Mouse (Mus musculus): ENCODE data around the gene Plekha8.
A peak's percentile ranks its signal among the peaks of the same experiment; 100 is the strongest.

Plekha8 gene

GRCm38 (mm10) chr6:54586175-54586574 lies 8.7 kb upstream of the Plekha8 start:
- peak in 1 of 2 experiments; percentile 48 for DNase-seq (ENCODE audit: low spot score in 2 of 2)

- no peak for DNase-seq (ENCODE audit: low spot score in 2 of 2)
Observed at GRCm38 (mm10) chr6:54586911-54587310, 8.0 kb upstream of the Plekha8 start.

- DNase-seq (ENCODE audit: low spot score in 2 of 2): no peak
Observed at GRCm38 (mm10) chr6:54587683-54588082, 7.2 kb upstream of the Plekha8 start.

- no peak for DNase-seq (ENCODE audit: low spot score in 2 of 2)
Observed at GRCm38 (mm10) chr6:54588212-54588611, 6.7 kb upstream of the Plekha8 start.

GRCm38 (mm10) chr6:54590691-54591090 lies 4.2 kb upstream of the Plekha8 start:
- no peak for DNase-seq (ENCODE audit: low spot score in 2 of 2)

- DNase-seq (ENCODE audit: low spot score in 2 of 2): no peak
Observed at GRCm38 (mm10) chr6:54591778-54592177, 3.1 kb upstream of the Plekha8 start.

GRCm38 (mm10) chr6:54592938-54593535 lies 1.9 kb upstream of the Plekha8 start:
- peak; percentile 78 to 93 for DNase-seq (ENCODE audit: low spot score in 2 of 2)

- no peak for DNase-seq (ENCODE audit: low spot score in 2 of 2)
Observed at GRCm38 (mm10) chr6:54593766-54594468, 994 bp upstream of the Plekha8 start.

GRCm38 (mm10) chr6:54595330-54595878 lies 493 bp downstream of the Plekha8 start:
- DNase-seq (ENCODE audit: low spot score in 2 of 2): no peak

- no peak for DNase-seq (ENCODE audit: low spot score in 2 of 2)
Observed at GRCm38 (mm10) chr6:54597208-54597607, 2.3 kb downstream of the Plekha8 start, which contains the start of gene Fkbp14. TSS of gene Fkbp14 (minus strand) at chr6:54597308.

GRCm38 (mm10) chr6:54597711-54598110 lies 2.8 kb downstream of the Plekha8 start:
- no peak for DNase-seq (ENCODE audit: low spot score in 2 of 2)

GRCm38 (mm10) chr6:54600681-54601347 lies 5.9 kb downstream of the Plekha8 start:
- DNase-seq (ENCODE audit: low spot score in 2 of 2): no peak

GRCm38 (mm10) chr6:54602891-54603290 lies 8.0 kb downstream of the Plekha8 start:
- no peak for DNase-seq (ENCODE audit: low spot score in 2 of 2)

- DNase-seq (ENCODE audit: low spot score in 2 of 2): no peak
Observed at GRCm38 (mm10) chr6:54604001-54604715, 9.2 kb downstream of the Plekha8 start.

- DNase-seq (ENCODE audit: low spot score in 2 of 2): no peak
Observed at GRCm38 (mm10) chr6:54606241-54606640, 11.3 kb downstream of the Plekha8 start.

GRCm38 (mm10) chr6:54617363-54617762 lies 22.5 kb downstream of the Plekha8 start:
- no peak for DNase-seq (ENCODE audit: low spot score in 2 of 2)

GRCm38 (mm10) chr6:54619530-54619929 lies 24.6 kb downstream of the Plekha8 start:
- DNase-seq (ENCODE audit: low spot score in 2 of 2): no peak

GRCm38 (mm10) chr6:54620357-54620756 lies 25.4 kb downstream of the Plekha8 start:
- DNase-seq (ENCODE audit: low spot score in 2 of 2): no peak

- no peak for DNase-seq (ENCODE audit: low spot score in 2 of 2)
Observed at GRCm38 (mm10) chr6:54628381-54628780, 33.5 kb downstream of the Plekha8 start.

GRCm38 (mm10) chr6:54629734-54630133 lies 34.8 kb downstream of the Plekha8 start:
- no peak for DNase-seq (ENCODE audit: low spot score in 2 of 2)

- DNase-seq (ENCODE audit: low spot score in 2 of 2): peak in 1 of 2 experiments; percentile 8
Observed at GRCm38 (mm10) chr6:54631462-54631861, 36.6 kb downstream of the Plekha8 start.

GRCm38 (mm10) chr6:54639877-54640276 lies 45.0 kb downstream of the Plekha8 start:
- no peak for DNase-seq (ENCODE audit: low spot score in 2 of 2)
